Mouse (Mus musculus) cerebellum, adult 11 months (tissue): ENCODE measurements around the gene Npc2.

Experiments
- DNase-seq: peaks from one replicate; pipeline ENCODE4 v3.0.0; 2022

The Npc2 gene

DNA sequence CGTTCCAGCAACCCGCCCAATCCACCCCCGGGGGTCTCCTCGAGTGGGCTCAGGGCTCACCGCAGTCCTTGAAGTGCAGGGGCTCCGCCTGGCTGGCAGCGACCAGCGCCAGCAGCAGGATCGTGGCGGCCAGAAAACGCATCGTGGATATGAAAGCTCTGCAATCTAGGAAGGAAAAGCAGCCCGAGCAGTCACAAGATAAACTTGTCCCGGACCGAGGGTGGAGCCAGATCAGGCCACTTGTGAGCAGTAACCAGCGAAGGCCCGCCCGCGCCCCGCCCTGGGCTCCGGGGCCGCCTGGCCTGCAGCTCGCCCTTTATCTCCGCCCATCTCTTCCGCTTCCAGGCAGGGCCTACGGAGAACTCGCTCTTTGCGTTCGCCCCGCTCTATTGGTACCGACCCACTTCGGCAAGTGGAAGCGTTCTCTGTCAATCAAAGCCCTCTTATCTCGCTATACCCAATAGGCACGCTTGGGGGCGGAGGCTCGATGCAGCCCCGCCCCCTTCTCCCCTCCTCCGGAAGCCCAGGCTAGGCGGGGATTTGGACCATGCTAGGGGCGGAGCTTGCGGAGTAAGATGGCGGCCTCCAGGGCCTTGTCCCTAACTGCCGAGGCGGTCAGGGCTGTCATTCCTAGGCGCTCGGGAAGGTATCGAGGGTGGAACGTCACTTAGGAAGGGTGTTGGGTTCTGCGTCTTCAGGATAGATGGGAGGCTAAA, at the start of gene Npc2, which contains the start of gene Isca2:
Gene Npc2 (minus strand): TSS at position 427 of the 716 bp plus-strand sequence.
Gene Isca2 (plus strand): TSS at position 526 of the 716 bp plus-strand sequence.
- DNase-seq, result peak; percentile 96

DNA sequence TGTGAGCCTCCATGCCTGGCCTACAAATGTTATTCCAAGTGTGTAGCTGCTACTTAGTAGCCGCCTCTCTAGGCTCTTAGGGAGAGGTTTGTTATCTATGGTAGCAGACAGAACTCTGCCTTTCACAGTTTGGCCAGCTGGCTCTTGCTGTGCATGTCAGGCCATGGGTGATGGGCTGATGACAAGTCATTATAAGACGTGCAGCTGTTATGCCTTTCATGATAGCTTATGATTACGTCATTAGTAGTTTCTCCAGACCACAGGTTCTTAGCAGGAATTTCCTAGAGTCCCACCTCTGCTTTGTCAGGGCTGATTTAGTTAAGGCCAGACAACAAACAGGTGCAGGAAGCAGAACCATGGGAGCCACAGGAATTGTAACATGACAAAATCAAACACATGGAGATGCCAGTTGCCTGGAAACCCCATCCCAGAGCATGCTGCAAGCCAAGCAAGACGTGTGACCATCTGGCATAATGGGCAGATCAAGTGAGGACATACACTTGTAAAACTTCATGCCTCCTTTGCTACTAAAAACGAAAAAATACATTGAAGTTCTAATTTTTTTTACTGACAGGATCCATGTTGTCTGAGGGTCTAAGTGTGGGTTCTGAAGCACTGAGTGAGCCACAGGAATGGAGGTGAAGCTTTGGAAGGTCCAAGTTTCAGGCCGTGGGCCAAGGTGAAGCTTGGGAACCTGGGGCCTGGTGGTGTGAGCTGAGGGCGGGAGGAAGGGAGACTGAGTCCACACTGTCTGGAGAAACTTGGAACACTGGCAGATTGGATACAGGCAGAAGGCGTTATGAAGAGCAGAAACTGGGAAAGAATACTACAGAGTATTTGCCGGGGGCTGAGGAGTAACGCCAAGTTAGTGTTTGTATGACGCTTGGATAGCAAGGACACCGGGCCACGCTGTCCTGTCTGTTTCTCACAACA, 46.5 kb upstream of the Npc2 start:
- no peak for DNase-seq

DNA sequence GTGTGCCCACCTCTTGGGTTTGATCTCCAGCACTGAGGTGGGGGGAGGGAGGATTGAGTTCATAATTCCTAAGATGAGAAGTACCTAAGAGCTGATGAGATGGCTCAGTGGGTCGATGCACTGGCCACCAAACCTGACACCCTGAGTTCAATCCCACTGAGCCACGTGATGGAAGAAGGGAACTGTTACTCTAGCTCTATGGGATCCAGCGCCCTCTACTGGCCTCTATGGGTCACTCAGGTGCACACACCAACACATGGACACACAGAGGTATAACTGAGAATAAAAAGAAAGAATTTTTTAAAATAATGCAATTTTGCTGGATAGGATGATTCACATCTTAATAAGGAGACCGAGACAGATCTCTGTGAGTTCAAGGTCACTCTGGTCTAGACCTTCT, 45.5 kb upstream of the Npc2 start:
- DNase-seq, result no peak

DNA sequence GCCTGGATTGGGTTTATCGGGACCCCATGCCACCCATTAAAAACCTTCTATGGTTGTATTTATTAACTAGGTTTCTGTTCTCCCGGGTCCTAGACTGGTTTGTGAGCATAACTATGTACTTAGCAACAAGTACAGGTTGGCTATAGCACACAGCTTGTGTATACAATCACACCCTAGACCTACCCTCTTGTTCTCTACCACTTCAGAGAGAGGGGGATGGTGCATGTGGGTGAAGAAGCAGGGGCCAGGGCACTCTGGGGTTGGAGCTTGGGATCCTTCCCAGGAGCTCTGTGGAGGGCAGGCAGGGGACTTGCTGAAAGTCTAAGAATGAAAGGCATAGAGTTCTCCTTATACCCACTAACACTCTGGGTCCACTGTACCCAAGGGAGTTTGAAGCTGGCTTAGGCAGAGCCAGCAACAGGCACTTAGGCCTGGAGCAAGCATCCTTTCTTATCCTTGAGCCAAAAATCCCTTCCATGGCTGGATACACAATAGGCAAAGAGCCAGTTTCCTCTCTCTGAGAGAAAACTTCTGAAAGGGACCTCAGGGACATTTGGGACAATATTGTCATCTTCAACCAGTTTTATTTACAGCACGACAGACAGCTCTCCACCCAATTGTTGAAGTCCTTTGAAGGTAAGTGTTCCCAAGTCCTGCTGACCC, 41.8 kb upstream of the Npc2 start:
- DNase-seq, result no peak

DNA sequence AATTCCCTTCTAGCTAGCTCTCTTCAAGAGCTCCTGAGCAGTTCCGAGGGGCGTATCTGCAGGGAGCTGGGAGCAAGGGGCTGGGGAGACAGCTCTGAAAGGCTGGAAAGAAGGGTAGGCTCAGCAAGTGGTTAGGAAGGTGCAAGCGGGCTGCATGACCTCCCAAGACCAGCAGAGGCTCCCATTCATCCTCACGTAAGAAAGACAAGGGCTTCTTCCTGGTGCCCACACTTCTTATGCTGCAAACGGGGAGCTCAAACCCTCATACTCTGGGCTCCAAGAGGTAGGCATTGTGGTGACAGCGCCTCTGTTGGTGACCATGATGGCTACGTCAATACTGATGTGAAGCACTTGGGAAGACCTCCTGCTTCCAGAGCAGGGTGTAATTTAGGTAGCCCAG, 40.8 kb upstream of the Npc2 start:
- DNase-seq, result no peak

DNA sequence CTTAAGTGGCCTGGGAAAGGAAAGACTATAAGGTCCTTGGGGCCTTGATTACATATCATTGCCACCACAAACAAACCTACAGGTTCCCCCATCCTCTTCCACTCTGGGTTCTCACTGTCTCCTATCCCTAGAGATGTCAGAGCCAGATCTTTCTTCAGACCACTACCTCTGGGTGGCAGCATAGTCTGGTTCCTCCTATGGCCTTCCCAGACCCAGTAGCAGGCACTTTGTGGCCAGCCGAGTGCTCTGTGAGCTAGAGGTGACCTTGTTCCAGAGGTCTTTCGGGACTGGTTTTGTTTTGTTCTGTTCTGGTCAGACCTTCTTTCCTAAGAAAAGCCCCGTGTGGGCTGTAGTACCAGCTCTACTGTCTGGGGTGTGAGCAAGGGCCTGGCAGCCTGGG, 39.1 kb upstream of the Npc2 start:
- no peak for DNase-seq

DNA sequence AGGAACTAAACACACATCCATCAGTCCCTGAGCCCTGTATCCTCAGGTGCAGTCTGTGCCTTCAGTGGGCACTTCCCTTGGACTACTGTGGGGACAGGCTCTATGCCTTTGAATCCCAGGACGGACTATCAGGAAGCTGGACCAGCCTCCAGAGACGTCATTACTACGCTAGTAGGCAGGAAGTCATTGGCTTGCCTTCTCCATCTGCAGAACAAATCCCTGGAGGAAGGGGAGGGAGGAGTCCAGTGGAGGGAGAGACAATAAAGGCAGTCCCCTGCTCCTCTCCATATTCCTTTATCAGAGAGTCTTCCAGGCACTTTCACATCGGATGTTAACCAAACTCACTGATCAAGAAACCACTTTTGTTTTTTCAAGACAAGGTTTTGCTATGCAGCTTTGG, 38.6 kb upstream of the Npc2 start:
- no peak for DNase-seq

DNA sequence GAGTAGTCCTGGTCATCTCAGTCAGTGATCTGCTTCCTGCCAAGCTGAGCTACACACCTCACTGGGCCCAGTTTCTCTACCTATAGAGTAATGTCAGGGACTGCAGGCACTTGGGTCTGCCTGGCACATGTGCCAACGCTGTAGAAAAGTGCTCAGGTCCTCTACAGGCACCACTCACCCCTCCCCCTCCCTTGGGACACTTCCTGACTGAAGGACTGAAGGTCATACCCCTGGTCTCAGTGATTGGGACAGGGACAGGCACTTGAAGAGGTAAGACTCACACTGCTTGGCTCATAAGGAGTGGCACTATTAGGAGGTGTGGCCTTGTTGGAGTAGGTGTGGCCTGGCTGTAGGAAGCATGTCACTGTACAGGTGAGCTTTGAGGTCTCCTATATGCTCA, 37.9 kb upstream of the Npc2 start:
- DNase-seq, result no peak

DNA sequence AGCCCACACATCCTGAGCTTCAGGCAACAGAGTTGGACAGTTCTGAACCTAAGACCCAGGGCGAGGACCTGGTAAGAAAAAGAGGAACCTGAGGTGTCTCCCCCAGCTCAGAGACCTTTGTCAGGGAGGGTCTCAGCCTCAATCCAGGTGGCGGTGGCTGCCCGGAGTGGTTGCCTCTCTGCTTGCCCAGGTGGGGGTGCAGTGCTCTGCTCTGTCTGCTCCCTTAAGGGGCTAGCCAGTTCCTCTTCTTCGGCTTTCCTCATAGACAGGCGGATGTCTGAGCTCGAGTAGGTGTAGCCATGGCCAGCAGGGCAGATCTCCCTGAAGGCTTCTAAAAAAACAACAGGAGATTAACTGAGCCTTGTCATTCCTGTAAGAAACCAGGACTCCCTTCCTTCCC, 36.1 kb upstream of the Npc2 start:
- DNase-seq, result no peak

DNA sequence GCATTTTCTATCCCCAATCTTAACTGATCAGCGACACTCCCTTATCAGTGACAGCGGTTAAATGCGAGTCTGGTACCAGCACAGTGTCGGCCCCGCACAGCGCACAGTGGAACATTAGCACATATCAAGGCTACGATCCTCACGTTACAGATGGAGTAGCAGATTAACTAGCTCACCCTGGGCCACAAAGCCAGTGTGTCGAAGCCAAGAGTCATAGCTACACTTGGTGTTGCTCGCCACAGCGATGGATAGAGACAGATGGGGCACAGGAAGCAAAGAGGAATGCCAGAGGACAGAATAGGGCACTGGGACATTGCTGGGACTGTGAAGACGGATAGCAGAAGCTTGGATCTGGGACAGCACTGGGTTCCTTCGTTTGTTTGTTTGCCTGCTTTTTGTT, 34.4 kb upstream of the Npc2 start:
- peak; percentile 72 for DNase-seq

DNA sequence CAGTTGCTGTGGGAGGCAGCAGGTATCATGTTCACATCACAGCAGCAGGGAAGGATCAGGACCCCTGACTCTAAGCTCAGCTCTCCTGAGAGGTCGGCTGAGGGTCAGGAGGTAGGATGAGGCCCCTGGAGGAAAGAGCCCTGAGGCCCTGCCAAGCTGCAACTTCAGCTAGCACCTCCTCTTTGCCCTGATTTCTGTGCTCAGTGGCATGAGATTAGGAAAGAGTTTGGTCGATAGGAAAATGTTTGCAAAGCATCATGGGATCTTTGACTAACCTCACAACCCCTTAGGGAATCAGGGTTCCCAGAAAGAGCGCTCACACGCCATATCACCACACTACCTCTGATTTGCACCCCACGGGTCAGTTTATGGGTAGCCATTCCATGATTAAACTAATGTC, 33.8 kb upstream of the Npc2 start:
- no peak for DNase-seq

DNA sequence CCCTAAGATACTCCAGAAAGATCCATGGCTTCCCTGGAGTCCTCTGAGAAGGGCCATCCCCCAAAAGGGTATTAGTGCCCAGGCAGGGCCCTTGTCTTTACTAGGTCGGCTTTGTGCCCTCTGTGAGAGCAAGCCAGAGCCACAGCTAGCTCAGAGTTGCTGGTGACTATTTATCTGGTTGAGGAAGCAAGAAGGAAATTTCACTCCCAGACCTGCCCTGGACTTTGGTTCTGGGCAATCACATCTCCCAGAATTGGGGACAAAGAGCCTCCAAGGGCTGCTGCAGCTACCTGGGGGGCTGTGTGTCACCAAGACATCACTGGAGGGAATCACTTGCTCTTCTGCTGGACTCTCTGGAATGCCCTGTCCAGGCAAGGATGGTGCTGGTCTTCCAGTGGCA, 33.1 kb upstream of the Npc2 start:
- DNase-seq, result no peak

DNA sequence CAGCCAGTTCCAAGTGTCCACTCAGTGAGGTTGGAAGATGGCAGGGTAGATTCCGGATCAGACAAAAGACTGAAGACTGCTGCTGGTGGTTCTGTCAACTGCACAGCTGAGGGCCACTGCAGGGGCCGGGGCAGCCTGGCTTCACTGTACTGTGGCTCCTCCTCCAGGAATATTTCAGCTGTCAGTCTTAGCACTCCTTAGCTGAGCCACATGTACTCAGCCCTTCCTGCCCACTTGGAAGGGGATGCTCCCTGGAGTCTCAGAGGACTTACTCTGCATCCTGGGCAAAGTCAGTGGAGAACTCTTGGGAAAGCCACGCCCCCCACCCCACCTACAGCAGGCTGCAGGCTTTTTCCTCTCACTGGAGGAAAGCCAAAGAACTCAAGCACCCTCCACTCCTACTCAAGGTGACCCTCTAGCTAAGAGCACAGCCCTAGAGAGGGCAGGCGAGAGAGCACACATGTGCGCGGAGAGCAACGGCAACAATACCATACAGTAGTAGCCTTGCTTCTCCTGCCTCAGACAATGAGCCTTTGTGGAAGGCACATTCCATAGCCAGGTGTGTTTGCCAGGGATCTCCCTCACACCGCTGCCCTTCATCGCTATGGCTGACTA, 32.4 kb upstream of the Npc2 start:
- DNase-seq, result no peak

DNA sequence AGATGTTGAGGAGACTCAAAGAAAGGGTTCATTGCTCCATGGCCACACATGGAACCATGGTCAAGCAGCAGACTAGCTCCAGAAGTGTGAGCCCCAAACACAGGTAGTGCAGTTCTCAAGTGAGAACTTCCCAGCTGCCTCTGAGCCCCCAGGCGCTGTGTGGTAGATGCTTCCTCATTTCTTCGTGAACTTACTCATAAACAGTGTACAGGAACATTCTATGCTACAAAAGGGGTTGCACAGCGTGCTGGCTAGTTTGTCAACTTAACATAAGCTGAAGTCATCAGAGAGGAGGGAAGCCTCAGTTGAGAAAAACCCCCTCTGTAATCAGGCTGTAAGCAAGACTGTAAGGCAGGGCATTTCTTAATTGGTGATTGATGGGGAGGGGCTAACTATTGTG, 29.7 kb upstream of the Npc2 start:
- no peak for DNase-seq

DNA sequence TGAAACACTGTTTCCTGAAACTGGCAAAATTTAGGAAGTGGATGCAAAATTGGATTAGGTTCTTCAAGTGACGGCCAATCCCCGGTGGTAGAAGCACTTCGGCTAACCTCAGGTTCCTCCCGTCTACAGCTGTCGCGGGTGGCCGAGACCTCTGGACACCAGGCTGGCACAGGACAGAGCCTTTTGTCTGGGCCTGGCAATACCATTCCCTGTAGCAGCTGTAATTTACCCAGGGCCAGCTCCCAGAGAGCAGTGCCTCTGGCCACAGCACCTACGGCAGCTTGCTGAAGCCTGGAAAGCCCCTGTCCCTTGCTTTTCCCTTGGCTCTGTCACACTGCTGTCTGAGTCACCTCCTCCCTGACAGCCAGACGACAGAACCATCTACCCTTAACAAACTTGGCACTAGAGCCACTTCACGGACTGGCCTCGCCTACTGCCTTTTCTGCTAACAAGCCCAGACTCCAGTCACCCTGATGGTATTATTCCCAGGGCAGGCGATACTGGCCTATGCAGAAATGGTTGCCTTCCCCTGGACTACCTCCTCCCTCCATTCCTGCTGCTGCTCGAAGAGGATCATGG, 28.7 kb upstream of the Npc2 start:
- DNase-seq, result no peak

DNA sequence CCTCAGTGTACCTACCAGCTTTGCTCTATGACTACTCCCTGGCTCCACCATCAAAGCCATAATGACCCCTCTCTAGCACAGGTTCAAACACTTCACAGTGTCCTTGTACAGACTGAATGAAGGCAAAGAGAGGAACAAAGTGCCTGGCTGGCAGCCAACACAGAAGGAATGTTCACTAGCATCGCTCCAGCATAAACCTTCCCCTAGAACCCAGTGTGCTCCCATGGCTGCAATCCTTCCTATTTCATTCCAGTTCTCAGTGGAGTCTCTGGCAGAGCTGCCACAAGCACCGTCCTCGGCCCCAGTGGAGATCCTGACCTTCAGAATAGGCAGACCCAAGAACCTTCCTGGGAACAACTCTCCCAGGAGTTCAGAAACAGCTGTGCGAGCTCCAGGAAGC, 27.5 kb upstream of the Npc2 start:
- no peak for DNase-seq

DNA sequence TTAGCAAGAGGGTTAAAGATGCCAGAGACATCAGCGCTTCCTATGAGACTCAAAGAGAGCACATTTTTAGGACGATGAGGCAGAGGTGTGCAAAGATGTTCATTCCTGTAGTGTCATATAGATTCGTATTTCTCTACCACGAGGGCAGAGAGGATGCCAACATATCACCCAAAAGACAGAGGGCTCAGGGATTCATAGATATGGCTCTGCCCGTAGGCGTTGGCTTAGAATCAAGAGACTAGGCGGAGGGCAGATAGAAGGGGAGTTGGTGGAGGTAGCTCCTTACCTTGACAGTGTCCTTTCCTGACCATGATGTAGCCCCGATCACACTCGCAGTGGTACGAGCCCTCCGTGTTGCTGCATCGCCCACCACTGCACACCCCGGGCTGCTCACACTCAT, 26.1 kb upstream of the Npc2 start:
- DNase-seq, result no peak

DNA sequence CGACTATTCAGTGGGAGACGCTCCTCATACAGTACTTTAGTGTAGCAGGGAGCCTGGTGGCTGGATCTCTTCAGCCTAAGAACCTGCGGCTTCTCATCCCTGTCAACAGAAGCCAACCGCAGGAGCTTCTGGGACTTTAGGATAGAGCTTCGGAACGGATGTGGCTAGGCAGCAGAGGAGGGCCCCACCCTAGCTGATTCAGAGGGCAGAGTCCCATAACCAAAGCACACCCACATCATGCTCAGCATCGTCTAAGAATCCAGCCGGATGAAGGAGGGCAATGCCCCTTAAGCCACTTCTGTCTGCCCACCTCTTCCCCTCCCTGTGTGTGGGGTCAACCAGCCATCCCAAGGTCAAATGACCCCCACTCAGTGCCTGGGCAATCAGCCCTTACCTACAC, 21.7 kb upstream of the Npc2 start:
- DNase-seq, result no peak

DNA sequence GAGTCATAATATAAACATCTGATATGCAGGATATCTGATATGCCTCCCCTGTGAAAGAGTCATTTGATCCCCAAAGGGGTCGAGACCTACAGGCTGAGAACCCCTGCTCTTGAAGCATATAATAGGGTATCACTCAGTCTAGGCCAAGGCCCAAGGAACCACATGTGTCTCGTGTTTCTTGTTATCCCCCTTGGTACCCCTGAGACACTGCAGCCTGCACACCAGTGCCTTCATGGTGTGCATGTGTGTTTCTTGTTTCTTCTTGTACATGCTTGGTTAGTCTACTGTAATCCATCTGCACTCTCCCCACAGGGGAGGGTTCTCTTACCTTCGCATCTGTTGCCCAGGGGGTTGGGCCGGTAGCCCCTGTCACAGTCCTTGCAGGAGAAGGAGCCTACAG, 19.7 kb upstream of the Npc2 start:
- no peak for DNase-seq

DNA sequence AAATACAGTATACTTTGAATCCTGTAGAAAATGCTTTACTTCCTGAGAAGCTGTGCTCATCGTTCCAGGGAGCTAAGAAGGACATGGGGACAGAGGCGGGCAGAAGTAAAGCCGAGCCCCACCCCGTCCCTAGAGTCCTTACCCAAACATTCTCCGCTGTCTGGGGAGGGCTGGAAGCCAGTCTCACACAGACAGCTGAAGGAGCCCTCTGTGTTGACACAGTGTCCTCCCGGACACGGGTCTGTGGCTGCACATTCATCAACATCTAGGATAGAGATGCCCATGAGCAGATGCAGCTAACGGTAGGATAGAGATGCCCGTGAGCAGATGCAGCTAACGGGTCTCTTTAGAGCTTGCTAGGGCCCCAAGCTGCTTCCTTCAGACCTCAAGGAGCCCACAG, 17.9 kb upstream of the Npc2 start:
- no peak for DNase-seq

DNA sequence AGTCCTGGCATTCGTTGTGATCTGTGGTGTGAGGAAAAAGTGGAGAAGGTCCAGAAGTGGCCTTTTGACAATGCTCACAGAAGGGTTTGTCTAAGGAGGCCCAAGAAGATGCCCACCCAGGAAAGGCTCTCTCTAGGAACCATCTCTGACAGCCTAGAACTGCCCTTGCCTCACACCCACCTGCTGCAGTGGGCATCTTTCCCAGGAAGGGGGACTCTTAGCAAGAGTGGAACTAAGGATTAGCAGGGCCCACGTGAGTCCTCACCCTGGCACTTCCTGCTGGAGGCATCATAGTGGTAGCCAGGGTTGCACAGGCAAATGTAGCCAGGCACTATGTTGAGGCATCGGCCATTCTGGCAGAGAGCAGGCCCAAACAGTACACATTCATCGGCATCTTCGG, 13.1 kb upstream of the Npc2 start:
- DNase-seq, result no peak

DNA sequence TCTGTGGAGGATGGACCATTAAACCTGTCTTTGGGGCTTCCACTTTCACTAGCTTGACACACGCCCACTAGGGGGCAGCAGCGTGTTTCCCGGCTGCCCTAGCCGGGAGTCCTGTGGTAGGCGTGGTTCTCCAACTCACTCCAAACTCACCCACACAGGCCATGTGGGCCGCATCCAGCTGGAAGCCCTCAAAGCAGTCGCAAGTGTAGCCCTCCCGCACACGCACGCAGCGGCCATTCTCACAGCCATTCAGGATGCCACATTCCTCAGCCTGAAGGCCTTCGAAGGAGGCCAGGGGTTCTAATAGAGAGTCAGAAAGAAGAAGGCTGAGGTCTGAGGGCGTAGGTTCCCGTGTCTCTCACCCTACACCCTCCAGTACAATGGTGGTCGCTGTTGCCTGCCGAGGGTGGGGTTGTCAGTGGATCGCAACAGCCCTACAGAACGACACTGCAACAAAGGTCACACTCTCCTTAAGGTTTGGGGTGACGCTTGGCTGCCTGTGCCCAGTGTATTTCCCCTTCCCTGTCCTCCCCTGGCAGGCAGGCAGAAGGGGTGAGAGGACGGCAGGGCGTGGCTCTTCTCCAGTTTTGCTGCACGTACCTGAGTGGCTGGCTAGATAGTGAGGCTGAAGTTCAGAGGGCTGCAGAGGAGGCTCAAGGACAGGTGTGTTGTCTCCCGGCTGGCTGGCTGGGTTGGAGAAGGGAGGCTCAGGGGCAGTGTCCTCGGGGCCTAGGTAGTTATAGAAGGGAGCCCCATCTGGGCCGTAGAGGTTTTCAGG, 11.8 kb upstream of the Npc2 start:
- DNase-seq, result peak; percentile 86
